Mouse (Mus musculus) embryonic facial prominence, embryonic 14.5 days (tissue): ENCODE results near the gene Rpl41. TPM values are rescaled to one million over a fixed set of nuclear protein-coding genes. Genes with fewer than 3 reads are reported as not detected.
"Not testable (repeated sequence)": the region's sequence is repeated elsewhere in the genome, so short reads cannot be mapped to it uniquely, and the experiment has no call there.

Source experiments
- ATAC-seq: fragments of 200-750 bp; cut with Nextera tagmentation; 2 replicates; pipeline ENCODE4 v1.8.0; 2017; ENCODE audit warnings: low read depth, moderate number of reproducible peaks, moderate TSS enrichment
- DNase-seq: peaks from one replicate; pipeline ENCODE4 v3.0.0-alpha.2; 2015; ENCODE audit warnings: low spot score
- H3K27ac ChIP-seq: fragments of 300-500 bp; sonication (generic); replicated peaks from 2 replicates; pipeline ENCODE4 v1.5.1; 2014; ENCODE audit warnings: low read depth, mild to moderate bottlenecking, low read length, moderate library complexity
- H3K27me3 ChIP-seq: fragments of 300-500 bp; sonication (generic); replicated peaks from 2 replicates; pipeline ENCODE4 v1.6.1; 2014; ENCODE audit warnings: low read length; ENCODE audit not compliant: control insufficient read depth, insufficient read depth
- H3K36me3 ChIP-seq: fragments of 300-500 bp; sonication (generic); 2 replicates; pipeline ENCODE4 v1.6.1; 2014; ENCODE audit warnings: low read length, mixed read lengths; ENCODE audit not compliant: control insufficient read depth, insufficient read depth
- H3K4me1 ChIP-seq: fragments of 300-500 bp; sonication (generic); 2 replicates; pipeline ENCODE4 v1.6.1; 2014; ENCODE audit warnings: antibody characterized with exemption, low read length; ENCODE audit not compliant: control insufficient read depth, insufficient read depth
- H3K4me2 ChIP-seq: fragments of 300-500 bp; sonication (generic); 2 replicates; pipeline ENCODE4 v1.6.1; 2014; ENCODE audit warnings: low read depth, mild to moderate bottlenecking, low read length, moderate library complexity, mixed read lengths
- H3K4me3 ChIP-seq: fragments of 300-500 bp; sonication (generic); 2 replicates; pipeline ENCODE4 v1.5.1; 2014; ENCODE audit warnings: low read depth, mild to moderate bottlenecking, low read length
- H3K9ac ChIP-seq: fragments of 300-500 bp; sonication (generic); 2 replicates; pipeline ENCODE4 v1.6.1; 2014; ENCODE audit warnings: low read depth, mild to moderate bottlenecking, low read length, moderate library complexity, mixed read lengths
- H3K9me3 ChIP-seq: fragments of 300-500 bp; sonication (generic); 2 replicates; pipeline ENCODE4 v1.6.1; 2016; ENCODE audit warnings: low read length; ENCODE audit not compliant: control insufficient read depth
- WGBS: fragments of 180-500 bp; shearing (Covaris S2); extraction: QIAGEN DNeasy Blood & Tissue Kit; methylation state at CpG from one replicate; pipeline ENCODE4 v1.1.7; 2014; 5-methylcytosine and 5-hydroxymethylcytosine counted together
- polyA plus RNA-seq: library from polyadenylated mRNA; unstranded; fragments of >200 nt; fragmentation: Nextera tagmentation; extraction: Ambion mirVana; gene quantifications from 2 replicates; pipeline ENCODE4 v1.2.1, GENCODE M21; 2014

The Rpl41 gene
- polyA plus RNA-seq, 1 experiment from 2014 or later, result 5,119 TPM

GRCm38 (mm10) chr10:128548051-128548791, 884 bp downstream of the Rpl41 start:
- under 1% methylated on average over 19 of the region's 30 CpGs for WGBS
- H3K27ac ChIP-seq, result peak overlapping the region; percentile 99
- peak overlapping the region; percentile 83 for H3K4me3 ChIP-seq
- DNase-seq, H3K4me1 ChIP-seq, H3K9me3 ChIP-seq, H3K27me3 ChIP-seq, ATAC-seq: not testable (repeated sequence)
- H3K9ac ChIP-seq, result peak overlapping the region; percentile 99
- H3K36me3 ChIP-seq, result peaks cover 27% of the 10 kb centered on the region
- peak overlapping the region; percentile 85 for H3K4me2 ChIP-seq

- no peaks in the 10 kb centered on the region for H3K27me3 ChIP-seq
- peaks cover 34% of the 10 kb centered on the region for H3K36me3 ChIP-seq
- no peaks in the 10 kb centered on the region for H3K9me3 ChIP-seq
- ATAC-seq, result peak; percentile 94
- peak within 1 kb of the TSS; percentile 83 for H3K4me3 ChIP-seq
- H3K27ac ChIP-seq, result peak within 1 kb of the TSS; percentile 99
- DNase-seq, result peak; percentile 100
- H3K4me2 ChIP-seq, result peak within 1 kb of the TSS; percentile 85
- WGBS, result 0% methylated on average over 27 of the region's 50 CpGs
- no peaks in the 10 kb centered on the region for H3K4me1 ChIP-seq
- H3K9ac ChIP-seq, result peak within 1 kb of the TSS; percentile 99
These were observed 1.6 kb downstream of the Rpl41 start, which contains the start of gene Zc3h10 for GRCm38 (mm10) chr10:128547361-128548032. TSS of gene Zc3h10 (minus strand) at chr10:128547774.

GRCm38 (mm10) chr10:128546787-128547186, 2.3 kb downstream of the Rpl41 start:
- Histone ChIP-seq H3K4me1 (no peaks in the 10 kb centered on the region), H3K36me3 (peaks cover 39% of the 10 kb centered on the region), H3K27me3 (no peaks in the 10 kb centered on the region), H3K4me2 (peak overlapping the region; percentile 85), H3K9me3 (no peaks in the 10 kb centered on the region), H3K27ac (peak overlapping the region; percentile 99), H3K4me3 (peak overlapping the region; percentile 83), H3K9ac (peak overlapping the region; percentile 99)
- no peak for DNase-seq
- no peak for ATAC-seq
- WGBS, result 17% methylated on average over 7 of the region's 7 CpGs

- ATAC-seq, result no peak
- Histone ChIP-seq H3K4me3 (peak overlapping the region; percentile 83), H3K36me3 (peaks cover 41% of the 10 kb centered on the region), H3K27me3 (no peaks in the 10 kb centered on the region), H3K9me3 (no peaks in the 10 kb centered on the region), H3K4me1 (no peaks in the 10 kb centered on the region), H3K27ac (peak overlapping the region; percentile 99), H3K4me2 (peak overlapping the region; percentile 85), H3K9ac (peak overlapping the region; percentile 99)
- WGBS, result 14% methylated on average over 4 of the region's 4 CpGs
- DNase-seq, result peak; percentile 91
These were observed 2.7 kb downstream of the Rpl41 start for GRCm38 (mm10) chr10:128546361-128546760.

GRCm38 (mm10) chr10:128545570-128545898, 3.6 kb downstream of the Rpl41 start:
- DNase-seq (no peak), ATAC-seq (no peak)
- no peak overlapping the region for H3K4me2 ChIP-seq
- H3K9me3 ChIP-seq, result no peaks in the 10 kb centered on the region
- 82% methylated on average over 3 of the region's 3 CpGs for WGBS
- H3K9ac ChIP-seq, result no peak overlapping the region
- no peaks in the 10 kb centered on the region for H3K27me3 ChIP-seq
- H3K27ac ChIP-seq, result no peak overlapping the region
- H3K36me3 ChIP-seq, result peaks cover 44% of the 10 kb centered on the region
- no peaks in the 10 kb centered on the region for H3K4me1 ChIP-seq
- H3K4me3 ChIP-seq, result no peak overlapping the region

- H3K9ac ChIP-seq, result no peak overlapping the region
These were observed 4.2 kb downstream of the Rpl41 start for GRCm38 (mm10) chr10:128544674-128545569.

GRCm38 (mm10) chr10:128544151-128544657, 4.9 kb downstream of the Rpl41 start:
- WGBS, result 96% methylated on average over 15 of the region's 15 CpGs
- no peaks in the 10 kb centered on the region for H3K27me3 ChIP-seq
- no peaks in the 10 kb centered on the region for H3K9me3 ChIP-seq
- H3K4me2 ChIP-seq, result no peak overlapping the region
- H3K4me1 ChIP-seq, result no peaks in the 10 kb centered on the region
- peaks cover 44% of the 10 kb centered on the region for H3K36me3 ChIP-seq
- H3K4me3 ChIP-seq, result no peak overlapping the region
- no peak overlapping the region for H3K27ac ChIP-seq
- ATAC-seq (no peak), DNase-seq (no peak)
- H3K9ac ChIP-seq, result peak overlapping the region; percentile 34; the same call in 1 of the 2 replicates

More at GRCm38 (mm10) chr10:128544674-128545569, 4.2 kb downstream of the Rpl41 start:
- no peaks in the 10 kb centered on the region for H3K4me1 ChIP-seq
- H3K27me3 ChIP-seq, result no peaks in the 10 kb centered on the region
- H3K4me3 ChIP-seq, result no peak overlapping the region
- H3K4me2 ChIP-seq, result no peak overlapping the region
- DNase-seq, result no peak
- ATAC-seq, result no peak
- 94% methylated on average over 37 of the region's 37 CpGs for WGBS
- H3K36me3 ChIP-seq, result peaks cover 44% of the 10 kb centered on the region
- H3K9me3 ChIP-seq, result no peaks in the 10 kb centered on the region
- H3K27ac ChIP-seq, result no peak overlapping the region

- 76% methylated on average over 2 of the region's 2 CpGs for WGBS
- H3K27ac ChIP-seq, result no peak overlapping the region
- H3K36me3 ChIP-seq, result peaks cover 44% of the 10 kb centered on the region
- ATAC-seq, result no peak
- DNase-seq, result no peak
- H3K9ac ChIP-seq, result no peak overlapping the region
- no peaks in the 10 kb centered on the region for H3K9me3 ChIP-seq
- H3K27me3 ChIP-seq, result no peaks in the 10 kb centered on the region
- H3K4me1 ChIP-seq, result no peaks in the 10 kb centered on the region
- no peak overlapping the region for H3K4me3 ChIP-seq
- no peak overlapping the region for H3K4me2 ChIP-seq
These were observed 6.0 kb downstream of the Rpl41 start for GRCm38 (mm10) chr10:128543100-128543499.
